ENCODE assay signal across 17 mouse cellular contexts in the genomic region with DNA sequence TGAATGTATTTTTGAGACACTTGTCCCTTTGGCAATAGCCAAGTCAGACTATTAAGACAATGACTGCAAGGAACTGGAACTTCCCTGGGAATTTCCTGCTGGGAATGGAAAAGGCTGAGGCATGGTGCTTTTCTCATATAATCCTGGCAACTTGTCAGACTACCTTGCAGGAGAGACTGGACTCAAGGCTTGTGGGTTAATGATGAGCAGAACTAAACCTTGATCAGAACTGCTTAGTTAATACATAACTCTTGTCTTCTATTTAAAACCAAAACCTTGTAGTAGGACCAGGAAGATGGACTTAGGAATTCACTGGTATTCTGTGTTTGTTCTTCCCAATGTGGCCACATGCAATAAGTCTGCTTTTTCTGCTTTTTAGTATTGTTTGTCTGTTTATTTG.
"Had no signal": no experiment of that assay in that cellular context is flagged by ENCODE, and none has a peak within 500 bp of the region (broad histone marks: within the 10 kb centered on the region; RNA-seq: fewer than 3 reads in every experiment).

No protein-coding gene starts in this region.

- H3K9ac ChIP-seq: liver, embryonic 13.5 days; liver, postnatal 0 days; lung, embryonic 15.5 days; midbrain, embryonic 13.5 days; stomach, embryonic 15.5 days had no signal

- H3K9me3 ChIP-seq: limb, embryonic 10.5 days; liver, embryonic 13.5 days; lung, embryonic 15.5 days; midbrain, embryonic 13.5 days; stomach, embryonic 15.5 days had no signal

- H3K36me3 ChIP-seq: limb, embryonic 10.5 days; liver, embryonic 13.5 days; lung, embryonic 15.5 days; midbrain, embryonic 13.5 days; stomach, embryonic 15.5 days had no signal

- H3K4me1 ChIP-seq: limb, embryonic 10.5 days; liver, embryonic 13.5 days; lung, embryonic 15.5 days; stomach, embryonic 15.5 days had no signal

- DNase-seq: liver, embryonic 13.5 days; liver, postnatal 0 days; lung, postnatal 14 days; retina, postnatal 1 day; right cerebral cortex, postnatal 4 days; spleen, adult 18-20 months; thymus, adult 2 months; thymus, postnatal 25 days had no signal

- H3K4me3 ChIP-seq: layer of hippocampus, adult 2 months; limb, embryonic 10.5 days; liver, embryonic 13.5 days; lung, embryonic 15.5 days; midbrain, embryonic 13.5 days; myocyte; stomach, embryonic 15.5 days had no signal

- ATAC-seq: hindbrain, embryonic 16.5 days; inflammation-experienced regulatory T-cells, adult 6 months; intestine, postnatal 0 days; liver, postnatal 0 days; midbrain, embryonic 13.5 days had no signal

- H3K27ac ChIP-seq: layer of hippocampus, adult 2 months; limb, embryonic 10.5 days; liver, embryonic 13.5 days; lung, embryonic 15.5 days; midbrain, embryonic 13.5 days; stomach, embryonic 15.5 days had no signal

- H3K4me2 ChIP-seq: liver, embryonic 13.5 days; lung, embryonic 15.5 days; midbrain, embryonic 13.5 days; stomach, embryonic 15.5 days had no signal

- H3K27me3 ChIP-seq: liver, embryonic 13.5 days; lung, embryonic 15.5 days; midbrain, embryonic 13.5 days; stomach, embryonic 15.5 days had no signal
